Mouse (Mus musculus): ENCODE data around the gene Tbpl1.
A peak's percentile ranks its signal among the peaks of the same experiment; 100 is the strongest.

Gene Tbpl1

GRCm38 (mm10) chr10:22731272-22732093, at the start of gene Tbpl1:
Gene Tbpl1, minus strand, starts transcription at chr10:22731938.
- DNase-seq (ENCODE audit: low spot score in 2 of 2): peak; percentile 92 to 93

- DNase-seq (ENCODE audit: low spot score in 2 of 2): no peak
These were observed 49.7 kb upstream of the Tbpl1 start for GRCm38 (mm10) chr10:22781466-22781865.

- peak in 1 of 2 experiments; percentile 16 for DNase-seq (ENCODE audit: low spot score in 2 of 2)
These were observed 46.2 kb upstream of the Tbpl1 start for GRCm38 (mm10) chr10:22777939-22778338.

GRCm38 (mm10) chr10:22776007-22776698, 44.4 kb upstream of the Tbpl1 start:
- peak in 1 of 2 experiments; percentile 45 for DNase-seq (ENCODE audit: low spot score in 2 of 2)

GRCm38 (mm10) chr10:22775456-22775855, 43.7 kb upstream of the Tbpl1 start:
- no peak for DNase-seq (ENCODE audit: low spot score in 2 of 2)

GRCm38 (mm10) chr10:22774626-22775025, 42.9 kb upstream of the Tbpl1 start:
- DNase-seq (ENCODE audit: low spot score in 2 of 2): no peak

- DNase-seq (ENCODE audit: low spot score in 2 of 2): no peak
These were observed 22.5 kb upstream of the Tbpl1 start for GRCm38 (mm10) chr10:22754240-22754639.

- no peak for DNase-seq (ENCODE audit: low spot score in 2 of 2)
These were observed 19.5 kb upstream of the Tbpl1 start for GRCm38 (mm10) chr10:22751175-22751682.

- peak in 1 of 2 experiments; percentile 54 for DNase-seq (ENCODE audit: low spot score in 2 of 2)
These were observed 14.9 kb upstream of the Tbpl1 start for GRCm38 (mm10) chr10:22746334-22747322.

GRCm38 (mm10) chr10:22745922-22746321, 14.2 kb upstream of the Tbpl1 start:
- no peak for DNase-seq (ENCODE audit: low spot score in 2 of 2)

GRCm38 (mm10) chr10:22732181-22732580, 443 bp upstream of the Tbpl1 start:
- DNase-seq (ENCODE audit: low spot score in 2 of 2): no peak

GRCm38 (mm10) chr10:22730992-22731271, 806 bp downstream of the Tbpl1 start:
- DNase-seq (ENCODE audit: low spot score in 2 of 2): no peak

- DNase-seq (ENCODE audit: low spot score in 2 of 2): no peak
These were observed 1.3 kb downstream of the Tbpl1 start for GRCm38 (mm10) chr10:22730266-22730991.

- DNase-seq (ENCODE audit: low spot score in 2 of 2): no peak
These were observed 3.5 kb downstream of the Tbpl1 start for GRCm38 (mm10) chr10:22728257-22728656.

- no peak for DNase-seq (ENCODE audit: low spot score in 2 of 2)
These were observed 5.4 kb downstream of the Tbpl1 start for GRCm38 (mm10) chr10:22726295-22726694.

- no peak for DNase-seq (ENCODE audit: low spot score in 2 of 2)
These were observed 6.6 kb downstream of the Tbpl1 start for GRCm38 (mm10) chr10:22725166-22725565.

- no peak for DNase-seq (ENCODE audit: low spot score in 2 of 2)
These were observed 10.8 kb downstream of the Tbpl1 start for GRCm38 (mm10) chr10:22720781-22721529.

GRCm38 (mm10) chr10:22718475-22718874, 13.3 kb downstream of the Tbpl1 start:
- no peak for DNase-seq (ENCODE audit: low spot score in 2 of 2)

GRCm38 (mm10) chr10:22714520-22714919, 17.2 kb downstream of the Tbpl1 start:
- no peak for DNase-seq (ENCODE audit: low spot score in 2 of 2)

- DNase-seq (ENCODE audit: low spot score in 2 of 2): no peak
These were observed 18.8 kb downstream of the Tbpl1 start for GRCm38 (mm10) chr10:22712955-22713354.
